Mouse (Mus musculus) stomach, postnatal 0 days (tissue): ENCODE measurements around the gene Stx1a. TPM values are rescaled to one million over a fixed set of nuclear protein-coding genes. Genes with fewer than 3 reads are reported as not detected.

Experiments used
- ATAC-seq: fragments of 200-750 bp; cut with Nextera tagmentation; 2 replicates; pipeline ENCODE4 v1.8.0; 2017; ENCODE audit not compliant: low FRiP score, low TSS enrichment
- DNase-seq: peaks from one replicate; pipeline ENCODE4 v3.0.0-alpha.2; 2016; ENCODE audit warnings: low spot score
- H3K27ac ChIP-seq: fragments of 300-500 bp; sonication (generic); replicated peaks from 2 replicates; pipeline ENCODE4 v1.5.1; 2014; ENCODE audit warnings: mild to moderate bottlenecking, control low read depth
- H3K27me3 ChIP-seq: fragments of 300-500 bp; sonication (generic); 2 replicates; pipeline ENCODE4 v1.6.1; 2014; ENCODE audit warnings: low read length; ENCODE audit not compliant: control insufficient read depth, insufficient read depth
- H3K36me3 ChIP-seq: fragments of 300-500 bp; sonication (generic); 2 replicates; pipeline ENCODE4 v1.6.1; 2014; ENCODE audit warnings: low read length, mixed read lengths; ENCODE audit not compliant: control insufficient read depth, insufficient read depth
- H3K4me1 ChIP-seq: fragments of 300-500 bp; sonication (generic); replicated peaks from 2 replicates; pipeline ENCODE4 v1.6.1; 2014; ENCODE audit warnings: antibody characterized with exemption; ENCODE audit not compliant: control insufficient read depth, insufficient read depth
- H3K4me2 ChIP-seq: fragments of 300-500 bp; sonication (generic); replicated peaks from 2 replicates; pipeline ENCODE4 v1.6.1; 2014; ENCODE audit warnings: low read depth, mild to moderate bottlenecking, control low read depth, moderate library complexity
- H3K4me3 ChIP-seq: fragments of 300-500 bp; sonication (generic); 2 replicates; pipeline ENCODE4 v1.5.1; 2014; ENCODE audit warnings: low read depth, low read length, control low read depth
- H3K9ac ChIP-seq: fragments of 300-500 bp; sonication (generic); 2 replicates; pipeline ENCODE4 v1.6.1; 2014; ENCODE audit warnings: mild to moderate bottlenecking, low read length, control low read depth, mixed read lengths
- H3K9me3 ChIP-seq: fragments of 300-500 bp; sonication (generic); 2 replicates; pipeline ENCODE4 v1.6.1; 2016; ENCODE audit warnings: low read length; ENCODE audit not compliant: control insufficient read depth
- CTCF ChIP-seq: IDR thresholded peaks from 2 replicates; pipeline ENCODE4 v1.5.1; 2016; ENCODE audit warnings: antibody characterized with exemption, low read depth, mild to moderate bottlenecking, moderate library complexity
- EP300 ChIP-seq: optimal IDR thresholded peaks from 2 replicates; pipeline ENCODE3; 2016; ENCODE audit warnings: antibody characterized with exemption
- WGBS: fragments of 180-500 bp; shearing (Covaris S2); extraction: QIAGEN DNeasy Blood & Tissue Kit; methylation state at CpG from one replicate; pipeline ENCODE4 v1.1.7; 2014; 5-methylcytosine and 5-hydroxymethylcytosine counted together
- polyA plus RNA-seq: library from polyadenylated mRNA; unstranded; fragments of >200 nt; fragmentation: Nextera tagmentation; extraction: Ambion mirVana; gene quantifications from 2 replicates; pipeline ENCODE4 v1.2.1, GENCODE M21; 2015

The Stx1a gene
- polyA plus RNA-seq, 1 experiment from 2014 or later = 5.3 TPM

DNA sequence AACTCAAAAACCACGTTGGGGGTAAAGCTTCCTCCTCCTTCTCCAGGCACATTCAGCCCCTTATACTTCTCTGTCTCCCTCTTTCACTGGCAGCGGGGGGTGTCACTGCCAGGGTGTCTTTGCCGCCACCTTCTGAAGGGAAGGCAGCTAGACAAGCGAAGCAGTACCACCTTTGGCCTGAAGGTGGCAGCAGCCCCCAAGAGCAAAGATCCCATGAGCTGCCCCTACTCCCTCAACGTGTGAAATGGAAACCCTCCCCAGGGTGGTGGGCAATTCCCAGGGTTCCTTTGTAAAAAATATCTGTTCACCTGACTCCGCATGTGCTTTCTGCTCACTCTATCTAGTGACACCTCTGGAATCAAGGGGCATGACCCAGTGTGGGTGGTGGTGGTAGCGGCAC lies 7.8 kb upstream of the Stx1a start:
- Histone ChIP-seq H3K27ac (no peak overlapping the region), H3K27me3 (no peaks in the 10 kb centered on the region), H3K9ac (no peak overlapping the region), H3K4me3 (no peak overlapping the region), H3K9me3 (no peaks in the 10 kb centered on the region), H3K4me1 (peaks cover 3% of the 10 kb centered on the region; the same call in 1 of the 2 replicates), H3K4me2 (no peak overlapping the region), H3K36me3 (no peaks in the 10 kb centered on the region)
- ATAC-seq (no peak), DNase-seq (peak; percentile 83)
- 14% methylated on average over 7 of the region's 7 CpGs for whole genome bisulfite sequencing
- TF ChIP-seq EP300 = no peak
- TF ChIP-seq CTCF = peak; percentile 99

DNA sequence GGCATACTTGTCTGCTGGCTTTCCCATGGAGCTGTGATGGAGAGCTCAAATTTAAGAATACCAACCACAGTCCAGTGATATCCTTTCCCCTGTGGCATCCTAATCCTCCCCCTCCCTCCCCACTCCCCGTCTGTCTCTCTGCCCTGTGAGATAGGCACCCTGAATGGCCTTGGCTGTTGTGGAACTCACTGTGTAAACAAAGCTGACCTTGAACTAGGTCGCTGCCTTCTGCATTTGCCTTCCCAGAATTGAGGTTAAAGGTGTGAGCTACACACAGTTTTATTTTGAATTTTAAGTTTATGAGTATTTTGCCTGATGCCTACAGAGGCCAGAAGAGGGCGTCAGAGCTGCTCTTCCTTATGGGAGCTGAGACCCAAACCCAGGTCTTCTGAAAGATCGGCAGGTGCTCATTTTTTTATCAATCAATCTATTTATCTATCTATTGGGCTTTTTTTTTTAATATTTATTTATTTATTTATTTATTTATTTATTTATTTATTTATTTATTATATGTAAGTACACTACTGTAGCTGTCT lies 7.0 kb upstream of the Stx1a start:
- no peaks in the 10 kb centered on the region for H3K36me3 ChIP-seq
- H3K4me3 ChIP-seq = no peak overlapping the region
- H3K9me3 ChIP-seq = no peaks in the 10 kb centered on the region
- no peak overlapping the region for H3K4me2 ChIP-seq
- ATAC-seq = no peak
- H3K27ac ChIP-seq = no peak overlapping the region
- H3K27me3 ChIP-seq = no peaks in the 10 kb centered on the region
- no peak overlapping the region for H3K9ac ChIP-seq
- H3K4me1 ChIP-seq = peaks cover 3% of the 10 kb centered on the region; the same call in 1 of the 2 replicates
- TF ChIP-seq CTCF = peak; percentile 48
- TF ChIP-seq EP300 = no peak
- WGBS = 37% methylated on average over 4 of the region's 4 CpGs
- no peak for DNase-seq

DNA sequence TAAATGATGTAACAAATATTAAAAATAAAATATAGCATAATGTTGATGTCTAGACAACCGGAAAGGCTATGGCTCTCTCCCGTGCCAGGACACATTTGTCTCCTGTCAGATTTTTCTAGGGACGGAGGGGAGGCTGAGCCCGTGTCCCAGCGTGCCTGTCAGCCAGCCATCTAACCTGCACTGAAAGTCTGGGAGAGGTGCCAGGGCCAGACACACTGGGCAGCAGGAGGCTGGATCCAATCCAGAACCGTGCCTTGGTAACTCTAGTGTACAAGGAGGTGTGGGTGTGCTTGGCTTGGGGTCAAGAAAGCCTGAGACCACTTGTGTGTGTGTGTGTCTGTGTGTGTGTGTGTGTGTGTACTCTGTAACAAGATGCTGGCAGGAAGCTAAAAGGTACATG lies 1.5 kb upstream of the Stx1a start:
- Histone ChIP-seq H3K27ac (no peak overlapping the region), H3K9me3 (no peaks in the 10 kb centered on the region), H3K4me2 (no peak overlapping the region), H3K4me3 (no peak overlapping the region), H3K27me3 (no peaks in the 10 kb centered on the region), H3K36me3 (no peaks in the 10 kb centered on the region), H3K9ac (no peak overlapping the region), H3K4me1 (peaks cover 2% of the 10 kb centered on the region; the same call in 1 of the 2 replicates)
- ATAC-seq (no peak), DNase-seq (peak; percentile 53)
- no peak for TF ChIP-seq EP300
- no peak for TF ChIP-seq CTCF
- 26% methylated on average over 6 of the region's 6 CpGs for WGBS

DNA sequence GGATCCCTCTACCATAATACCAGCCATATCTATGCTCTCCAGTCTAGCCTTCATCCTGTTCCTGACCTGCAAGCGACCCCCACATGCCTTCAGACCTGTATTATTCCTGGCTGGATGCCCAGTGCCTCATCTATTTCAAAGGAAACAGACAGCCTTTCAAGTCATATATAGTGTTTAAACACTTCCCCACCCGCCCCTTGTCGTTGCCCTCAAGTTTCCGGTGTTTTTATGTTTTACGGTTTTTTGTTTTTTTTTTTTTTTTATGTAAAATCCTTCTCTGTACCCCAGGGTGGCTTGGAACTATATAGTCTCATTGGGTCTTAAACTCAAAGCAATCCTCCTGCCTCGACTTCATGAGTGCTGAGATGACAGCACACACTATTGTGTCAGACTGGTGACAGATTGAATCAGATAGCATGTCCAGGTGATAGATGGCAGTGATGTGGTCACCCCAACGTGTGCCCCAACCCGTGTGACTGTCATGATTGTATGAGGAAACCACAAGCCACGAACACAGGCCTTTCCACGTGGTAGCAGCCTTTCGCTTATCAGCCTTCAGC lies 1.5 kb downstream of the Stx1a start:
- Histone ChIP-seq H3K27ac (no peak overlapping the region), H3K27me3 (no peaks in the 10 kb centered on the region), H3K4me1 (peaks cover 2% of the 10 kb centered on the region; the same call in 1 of the 2 replicates), H3K4me3 (no peak overlapping the region), H3K9me3 (no peaks in the 10 kb centered on the region), H3K4me2 (peak overlapping the region; percentile 92; the same call in 1 of the 2 replicates), H3K36me3 (no peaks in the 10 kb centered on the region), H3K9ac (no peak overlapping the region)
- DNase-seq (no peak), ATAC-seq (no peak)
- 41% methylated on average over 11 of the region's 11 CpGs for WGBS
- TF ChIP-seq CTCF = no peak
- no peak for TF ChIP-seq EP300

DNA sequence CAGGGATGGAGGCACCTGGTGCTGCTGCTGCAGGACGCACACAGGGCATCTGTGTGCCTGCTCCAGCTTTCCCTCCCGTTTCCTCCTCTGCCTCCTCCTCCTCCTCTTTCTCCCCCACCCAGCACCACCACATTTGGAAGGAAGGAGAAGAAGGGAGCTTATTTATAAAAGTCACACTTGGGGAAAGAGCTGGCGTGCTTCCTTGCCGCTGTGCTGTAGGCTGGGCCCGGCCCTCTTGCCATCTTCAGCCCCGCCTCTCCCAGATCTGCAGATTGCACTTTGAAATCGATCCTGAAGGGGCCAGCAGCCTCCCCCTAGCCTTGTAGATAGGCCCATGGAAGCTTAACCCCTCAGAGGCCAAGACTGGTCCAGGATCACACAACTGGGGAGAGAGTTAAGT lies 2.6 kb downstream of the Stx1a start:
- DNase-seq (no peak), ATAC-seq (no peak)
- Histone ChIP-seq H3K4me3 (no peak overlapping the region), H3K36me3 (no peaks in the 10 kb centered on the region), H3K4me1 (peaks cover 2% of the 10 kb centered on the region; the same call in 1 of the 2 replicates), H3K4me2 (no peak overlapping the region), H3K9ac (0 out of 2 replicates have a peak overlapping the region, but pooled peaks have one; percentile 13), H3K9me3 (no peaks in the 10 kb centered on the region), H3K27me3 (no peaks in the 10 kb centered on the region), H3K27ac (no peak overlapping the region)
- TF ChIP-seq EP300 (no peak), CTCF (peak; percentile 32; the same call in 1 of the 2 replicates)
- 16% methylated on average over 7 of the region's 7 CpGs for WGBS
